Mouse (Mus musculus) erythroblast, embryonic 14.5 days (primary cell): ENCODE measurements around the gene Helz2. TPM values are rescaled to one million over a fixed set of nuclear protein-coding genes. Genes with fewer than 3 reads are reported as not detected.

ENCODE experiments used
- H3K27me3 ChIP-seq: 2 replicates; pipeline ENCODE4 v1.6.1; 2012; ENCODE audit warnings: inconsistent platforms; ENCODE audit not compliant: control insufficient read depth
- H3K36me3 ChIP-seq: 2 replicates; pipeline ENCODE4 v1.6.1; 2012; ENCODE audit warnings: mild to moderate bottlenecking, inconsistent platforms; ENCODE audit not compliant: control insufficient read depth
- H3K4me1 ChIP-seq: 2 replicates; pipeline ENCODE4 v1.6.1; 2012; ENCODE audit warnings: inconsistent platforms; ENCODE audit not compliant: control insufficient read depth
- H3K4me3 ChIP-seq: replicated peaks from 2 replicates; pipeline ENCODE3; 2012; ENCODE audit warnings: moderate library complexity, mild to moderate bottlenecking, inconsistent platforms
- H3K9me3 ChIP-seq: 2 replicates; pipeline ENCODE4 v1.6.1; 2012; ENCODE audit warnings: low read length, inconsistent platforms, mixed read lengths; ENCODE audit not compliant: control insufficient read depth
- GATA1 ChIP-seq: IDR thresholded peaks from 2 replicates; pipeline ENCODE4 v1.6.1; 2012; ENCODE audit warnings: low read length, inconsistent platforms, mixed read lengths
- TAL1 ChIP-seq: IDR thresholded peaks from 3 replicates; pipeline ENCODE4 v1.6.1; 2012; ENCODE audit warnings: low read length, inconsistent platforms, mixed read lengths
- polyA plus RNA-seq: library from polyadenylated mRNA; stranded (reverse); fragments of >175 nt; gene quantifications from 2 replicates; pipeline ENCODE4 v1.2.3, GENCODE M21; 2012

Gene Helz2
- polyA plus RNA-seq, 1 experiment: 0.10 TPM

- TF ChIP-seq GATA1 (no peak), TAL1 (no peak)
- no peaks in the 10 kb centered on the region for H3K9me3 ChIP-seq
- peaks cover 1% of the 10 kb centered on the region; the same call in 1 of the 2 replicates for H3K4me1 ChIP-seq
- H3K27me3 ChIP-seq: no peaks in the 10 kb centered on the region
- no peak overlapping the region for H3K4me3 ChIP-seq
- H3K36me3 ChIP-seq: peaks cover 91% of the 10 kb centered on the region
These were observed 10.7 kb downstream of the Helz2 start for GRCm38 (mm10) chr2:181231171-181231570.

GRCm38 (mm10) chr2:181228335-181228734 lies 13.5 kb downstream of the Helz2 start:
- no peak overlapping the region for H3K4me3 ChIP-seq
- no peaks in the 10 kb centered on the region for H3K27me3 ChIP-seq
- H3K9me3 ChIP-seq: no peaks in the 10 kb centered on the region
- H3K4me1 ChIP-seq: no peaks in the 10 kb centered on the region
- TF ChIP-seq TAL1 (no peak), GATA1 (no peak)
- peaks cover 63% of the 10 kb centered on the region for H3K36me3 ChIP-seq

- TF ChIP-seq TAL1 (no peak), GATA1 (no peak)
- H3K9me3 ChIP-seq: no peaks in the 10 kb centered on the region
- no peak overlapping the region for H3K4me3 ChIP-seq
- H3K27me3 ChIP-seq: no peaks in the 10 kb centered on the region
- peaks cover 51% of the 10 kb centered on the region for H3K36me3 ChIP-seq
- no peaks in the 10 kb centered on the region for H3K4me1 ChIP-seq
These were observed 14.7 kb downstream of the Helz2 start for GRCm38 (mm10) chr2:181227122-181227521.

GRCm38 (mm10) chr2:181224994-181225393 lies 16.8 kb downstream of the Helz2 start:
- Histone ChIP-seq H3K27me3 (peaks cover 21% of the 10 kb centered on the region), H3K4me3 (no peak overlapping the region), H3K4me1 (no peaks in the 10 kb centered on the region; the same call in 1 of the 2 replicates), H3K36me3 (peaks cover 32% of the 10 kb centered on the region), H3K9me3 (no peaks in the 10 kb centered on the region)
- TF ChIP-seq TAL1: no peak
- TF ChIP-seq GATA1: no peak

- H3K4me3 ChIP-seq: no peak overlapping the region
These were observed 21.5 kb downstream of the Helz2 start for GRCm38 (mm10) chr2:181220361-181220760.

GRCm38 (mm10) chr2:181219538-181220216 lies 22.1 kb downstream of the Helz2 start, which contains the start of gene Fndc11:
Fndc11 (plus strand) TSS chr2:181220013.
- Histone ChIP-seq H3K4me3 (no peak within 1 kb of the TSS), H3K9me3 (no peaks in the 10 kb centered on the region), H3K36me3 (no peaks in the 10 kb centered on the region), H3K27me3 (peaks cover 47% of the 10 kb centered on the region), H3K4me1 (peaks cover 27% of the 10 kb centered on the region)
- TF ChIP-seq TAL1 (no peak), GATA1 (no peak)

More at GRCm38 (mm10) chr2:181220361-181220760, 21.5 kb downstream of the Helz2 start:
- Histone ChIP-seq H3K4me1 (peaks cover 22% of the 10 kb centered on the region), H3K36me3 (no peaks in the 10 kb centered on the region), H3K27me3 (peaks cover 40% of the 10 kb centered on the region), H3K9me3 (no peaks in the 10 kb centered on the region)
- TF ChIP-seq GATA1 (no peak), TAL1 (no peak)

DNA sequence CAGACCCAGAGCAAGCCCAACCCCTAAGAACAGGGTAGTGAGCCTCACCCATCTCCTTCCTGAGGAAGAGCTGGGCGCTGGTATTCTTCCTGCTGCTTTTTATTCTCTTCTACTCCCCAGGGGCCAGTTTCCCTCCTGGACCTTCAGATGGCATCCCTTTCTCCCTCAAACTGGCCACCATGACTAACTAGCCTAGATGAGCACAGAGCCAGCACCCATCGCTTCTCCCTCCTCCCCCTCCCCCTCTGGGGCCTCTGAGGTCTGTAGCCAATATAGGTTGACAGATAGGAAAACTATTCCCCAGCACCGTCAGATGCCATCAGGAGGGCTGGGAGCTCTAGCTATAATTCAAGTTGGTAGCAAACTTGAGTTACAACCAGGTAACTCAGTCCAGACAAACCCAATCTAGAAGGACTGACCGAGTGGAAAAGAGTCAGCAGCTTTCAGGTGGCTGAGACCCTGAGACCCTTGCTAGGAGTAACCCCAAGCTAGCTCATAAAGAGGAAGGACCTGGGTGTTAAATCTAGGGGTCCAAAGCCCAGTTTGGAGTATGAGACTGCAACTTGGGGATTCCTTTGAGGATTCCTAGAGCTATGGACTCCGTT lies 22.8 kb downstream of the Helz2 start:
- Histone ChIP-seq H3K4me1 (peaks cover 29% of the 10 kb centered on the region), H3K4me3 (no peak overlapping the region), H3K27me3 (peaks cover 54% of the 10 kb centered on the region), H3K9me3 (no peaks in the 10 kb centered on the region), H3K36me3 (no peaks in the 10 kb centered on the region)
- TF ChIP-seq GATA1: no peak
- TF ChIP-seq TAL1: no peak

DNA sequence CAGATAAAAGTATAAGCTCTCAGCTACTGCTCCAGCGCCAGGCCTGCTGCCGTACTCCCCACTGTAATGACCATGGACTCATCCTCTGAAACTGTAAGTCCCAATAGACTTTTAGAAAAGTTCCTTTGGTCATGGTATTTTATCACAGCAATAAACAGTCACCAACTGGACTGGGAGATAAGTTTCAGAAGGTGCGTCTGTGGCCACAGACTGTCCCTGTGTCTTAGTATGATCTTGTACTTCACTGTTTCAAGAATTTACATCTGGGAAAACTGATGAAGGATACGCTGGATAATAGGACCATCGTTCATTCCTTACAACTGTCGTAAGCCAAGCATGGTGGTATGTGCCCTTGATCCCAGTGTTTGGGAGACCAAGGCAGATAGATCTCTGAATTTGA lies 25.8 kb downstream of the Helz2 start:
- H3K9me3 ChIP-seq: peaks cover 7% of the 10 kb centered on the region; the same call in 1 of the 2 replicates
- TF ChIP-seq TAL1: no peak
- TF ChIP-seq GATA1: no peak

DNA sequence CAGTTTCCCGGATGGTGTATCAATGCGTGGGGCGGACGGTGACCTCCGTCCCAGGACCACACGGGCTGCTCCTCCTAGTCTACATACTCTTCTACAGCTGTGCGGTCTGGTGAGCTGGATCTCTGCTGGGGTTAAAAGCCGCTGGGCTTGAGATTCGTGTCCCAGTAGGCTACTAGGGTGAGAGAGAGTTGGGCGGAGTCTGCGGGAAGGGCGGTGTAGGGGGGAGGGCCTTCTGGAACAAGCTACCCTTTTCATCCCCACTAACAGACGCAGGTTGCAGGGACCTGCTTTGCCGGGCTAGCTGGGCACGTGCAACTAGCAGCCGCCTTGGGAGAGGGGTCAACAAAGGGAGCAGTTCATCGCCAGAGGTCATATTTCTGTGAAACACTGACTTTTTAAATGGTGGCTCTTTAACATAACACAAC lies 28.8 kb downstream of the Helz2 start, which contains the start of gene Srms:
Gene Srms (minus strand): TSS at position 165 of the 425 bp plus-strand sequence.
- Histone ChIP-seq H3K36me3 (no peaks in the 10 kb centered on the region), H3K4me3 (peak within 1 kb of the TSS; percentile 50), H3K9me3 (peaks cover 7% of the 10 kb centered on the region; the same call in 1 of the 2 replicates), H3K27me3 (peaks cover 65% of the 10 kb centered on the region), H3K4me1 (peaks cover 34% of the 10 kb centered on the region)
- TF ChIP-seq GATA1 (no peak), TAL1 (no peak)

More for the DNA sequence above, 25.8 kb downstream of the Helz2 start:
- Histone ChIP-seq H3K4me3 (no peak overlapping the region), H3K4me1 (peaks cover 43% of the 10 kb centered on the region), H3K36me3 (no peaks in the 10 kb centered on the region), H3K27me3 (peaks cover 72% of the 10 kb centered on the region)
